Mouse (Mus musculus): Measurements from ENCODE around the gene Pxdc1. TPM values are rescaled to one million over a fixed set of nuclear protein-coding genes. Genes with fewer than 3 reads are reported as not detected.

Pxdc1 gene
- polyA plus RNA-seq, 1 experiment: 131 TPM

DNA sequence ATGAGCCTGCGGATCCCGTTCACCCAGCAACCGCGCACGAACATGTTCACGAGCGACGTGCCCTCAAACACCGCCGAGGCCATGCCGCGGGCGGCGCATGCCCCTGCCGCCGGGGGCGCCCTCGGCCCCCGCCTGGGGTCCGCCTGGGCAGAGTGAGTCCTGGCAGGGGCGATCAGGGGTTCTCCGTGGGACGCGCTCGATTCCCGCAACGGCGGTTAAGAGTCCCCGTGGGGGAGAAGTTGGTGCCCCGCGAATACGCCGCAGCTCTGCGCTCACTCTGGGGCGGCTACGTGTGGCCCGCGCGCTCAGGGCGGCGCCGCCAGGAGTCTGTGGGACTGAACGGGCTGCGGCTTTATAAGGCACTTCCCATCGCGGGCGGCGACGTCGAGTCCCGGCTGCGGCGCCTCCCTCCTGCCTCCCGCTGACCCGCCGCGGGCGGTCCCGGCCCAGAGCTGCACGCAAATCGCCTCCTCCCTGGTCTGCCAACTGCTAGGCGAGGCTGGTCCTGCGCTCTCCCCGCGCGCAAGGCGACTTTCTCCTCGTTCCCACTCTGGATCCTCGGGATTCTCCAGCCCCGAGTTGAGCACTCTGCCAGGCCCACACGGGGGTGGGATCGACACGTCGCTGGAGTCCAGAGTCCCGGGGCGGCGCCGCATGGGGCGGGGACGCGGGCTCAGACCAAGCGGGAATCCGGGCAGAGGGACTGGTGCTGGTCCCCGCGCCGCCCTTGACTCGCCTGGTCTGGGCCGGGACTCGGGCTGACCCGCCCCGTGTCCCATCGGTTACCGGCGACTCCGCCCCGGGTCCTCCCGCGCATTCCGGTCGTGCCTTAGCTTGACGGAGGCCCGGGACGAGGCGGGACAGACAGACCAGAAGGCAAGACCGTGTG is 689 bp downstream of the Pxdc1 start:
- under 1% methylated on average over 105 of the region's 105 CpGs for WGBS
- peak; percentile 28; the same call in 1 of the 2 replicates for TF ChIP-seq CTCF (IDR thresholded peaks at IDR 0.05; ENCODE audit: insufficient read depth, low read length)
- peak; percentile 81; the same call in 1 of the 2 replicates for TF ChIP-seq POLR2A (IDR thresholded peaks at IDR 0.05; ENCODE audit: borderline replicate concordance, extremely low read depth, low read depth, low read length)
- DNase-seq: peak; percentile 87

DNA sequence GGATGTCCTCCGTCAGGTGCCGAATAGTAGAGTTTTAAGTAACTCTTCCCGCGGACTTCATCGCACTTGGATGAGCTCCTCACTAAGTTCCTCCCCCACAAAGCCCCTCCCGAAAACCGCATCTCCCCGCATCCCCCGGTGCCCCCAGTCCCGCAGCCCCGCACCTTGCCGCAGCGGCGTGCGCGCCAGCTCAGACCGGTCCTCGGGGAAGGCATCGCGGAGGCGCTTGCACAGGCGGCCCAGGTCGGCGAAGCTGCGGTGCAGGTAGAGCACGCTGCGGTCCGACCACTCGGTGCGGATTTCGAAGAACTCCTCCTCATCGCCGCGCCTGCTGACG is 1.3 kb downstream of the Pxdc1 start:
- TF ChIP-seq POLR2A (IDR thresholded peaks at IDR 0.05; ENCODE audit: borderline replicate concordance, extremely low read depth, low read depth, low read length): no peak
- TF ChIP-seq CTCF (IDR thresholded peaks at IDR 0.05; ENCODE audit: insufficient read depth, low read length): no peak
- H3K4me1 ChIP-seq (ENCODE audit: control insufficient read depth, insufficient read depth, low read length): peaks cover 13% of the 10 kb centered on the region
- under 1% methylated on average over 35 of the region's 35 CpGs for WGBS
- no peak for DNase-seq
- H3K4me3 ChIP-seq (replicated peaks; ENCODE audit: extremely low read depth, low read depth, low read length): peak overlapping the region; percentile 94

More for the DNA sequence above, 689 bp downstream of the Pxdc1 start:
- Histone ChIP-seq H3K4me3 (replicated peaks; ENCODE audit: extremely low read depth, low read depth, low read length) (peak overlapping the region; percentile 94), H3K4me1 (ENCODE audit: control insufficient read depth, insufficient read depth, low read length) (peaks cover 11% of the 10 kb centered on the region)

DNA sequence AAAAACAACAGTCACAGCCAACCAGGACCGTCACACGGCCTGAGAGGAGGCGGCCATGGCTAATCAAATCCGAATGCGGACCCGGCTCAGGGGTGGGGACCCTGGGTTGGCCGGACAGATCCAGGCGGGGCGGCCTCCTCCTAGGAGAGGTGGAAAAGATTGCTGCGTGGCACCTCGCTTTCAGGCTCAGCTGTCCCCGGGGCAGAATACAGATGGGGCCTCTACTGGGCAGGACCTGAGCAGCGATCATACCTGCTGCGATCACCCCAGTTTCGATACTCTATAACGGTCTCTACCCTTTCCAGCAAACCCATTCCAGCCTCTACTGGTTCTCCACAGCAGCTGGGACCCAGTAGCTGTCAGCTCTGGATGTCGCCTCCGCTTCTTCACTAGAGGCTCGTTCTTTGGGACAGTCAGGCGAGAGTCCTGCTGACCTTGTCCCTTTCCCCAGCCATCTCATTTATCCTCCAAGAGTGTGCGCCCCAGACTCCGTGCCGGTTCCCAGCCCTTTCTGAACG is 1.8 kb downstream of the Pxdc1 start:
- Histone ChIP-seq H3K4me3 (replicated peaks; ENCODE audit: extremely low read depth, low read depth, low read length) (peak overlapping the region; percentile 94), H3K4me1 (ENCODE audit: control insufficient read depth, insufficient read depth, low read length) (peaks cover 17% of the 10 kb centered on the region)
- 6% methylated on average over 24 of the region's 24 CpGs for WGBS
- DNase-seq: peak; percentile 54
- TF ChIP-seq CTCF (IDR thresholded peaks at IDR 0.05; ENCODE audit: insufficient read depth, low read length) (no peak), POLR2A (IDR thresholded peaks at IDR 0.05; ENCODE audit: borderline replicate concordance, extremely low read depth, low read depth, low read length) (peak; percentile 21; the same call in 1 of the 2 replicates)

DNA sequence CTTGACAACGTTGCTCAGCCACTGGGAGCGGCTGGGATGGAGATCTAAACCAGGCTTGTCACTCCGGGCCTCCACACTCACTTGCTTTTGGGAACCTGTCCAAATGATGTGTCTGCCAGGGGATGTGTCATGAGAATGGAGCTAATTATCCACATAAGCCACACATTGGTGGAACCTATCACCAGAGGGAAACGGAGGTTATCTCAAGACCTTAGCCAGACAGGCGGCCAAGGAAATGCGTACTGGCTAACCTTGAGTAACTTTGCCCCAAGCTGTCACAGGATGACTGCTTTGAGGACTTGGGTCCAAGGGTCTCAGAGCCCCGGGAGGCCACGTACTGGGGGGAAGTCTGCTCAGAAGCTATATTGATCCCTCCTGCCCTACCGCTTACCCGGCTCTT is 2.3 kb downstream of the Pxdc1 start:
- H3K4me1 ChIP-seq (ENCODE audit: control insufficient read depth, insufficient read depth, low read length): peaks cover 22% of the 10 kb centered on the region
- DNase-seq: no peak
- TF ChIP-seq CTCF (IDR thresholded peaks at IDR 0.05; ENCODE audit: insufficient read depth, low read length) (no peak), POLR2A (IDR thresholded peaks at IDR 0.05; ENCODE audit: borderline replicate concordance, extremely low read depth, low read depth, low read length) (no peak)
- 23% methylated on average over 10 of the region's 10 CpGs for WGBS
- H3K4me3 ChIP-seq (replicated peaks; ENCODE audit: extremely low read depth, low read depth, low read length): peak overlapping the region; percentile 94

DNA sequence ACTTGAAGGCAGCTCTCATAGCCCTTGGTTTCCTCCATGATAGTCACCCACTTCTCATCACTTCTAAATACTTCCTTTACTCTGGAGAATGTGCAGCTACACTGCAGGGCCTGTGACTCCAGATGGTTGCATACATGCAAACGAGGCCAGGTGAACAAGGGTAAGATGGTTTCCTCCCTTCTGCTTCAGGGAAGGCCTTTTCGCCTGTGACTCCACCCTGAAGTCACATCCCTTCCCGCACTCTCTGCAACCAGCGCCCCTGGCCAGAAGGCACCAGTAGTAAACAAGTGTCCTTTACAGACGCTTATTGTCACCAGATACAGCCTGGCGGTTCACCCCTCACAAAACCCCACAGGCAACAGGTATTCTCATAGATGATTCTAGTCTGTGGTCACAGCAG is 2.9 kb downstream of the Pxdc1 start:
- TF ChIP-seq CTCF (IDR thresholded peaks at IDR 0.05; ENCODE audit: insufficient read depth, low read length): no peak
- peak; percentile 38; the same call in 1 of the 2 replicates for TF ChIP-seq POLR2A (IDR thresholded peaks at IDR 0.05; ENCODE audit: borderline replicate concordance, extremely low read depth, low read depth, low read length)
- WGBS: 32% methylated on average over 6 of the region's 6 CpGs
- DNase-seq: no peak

DNA sequence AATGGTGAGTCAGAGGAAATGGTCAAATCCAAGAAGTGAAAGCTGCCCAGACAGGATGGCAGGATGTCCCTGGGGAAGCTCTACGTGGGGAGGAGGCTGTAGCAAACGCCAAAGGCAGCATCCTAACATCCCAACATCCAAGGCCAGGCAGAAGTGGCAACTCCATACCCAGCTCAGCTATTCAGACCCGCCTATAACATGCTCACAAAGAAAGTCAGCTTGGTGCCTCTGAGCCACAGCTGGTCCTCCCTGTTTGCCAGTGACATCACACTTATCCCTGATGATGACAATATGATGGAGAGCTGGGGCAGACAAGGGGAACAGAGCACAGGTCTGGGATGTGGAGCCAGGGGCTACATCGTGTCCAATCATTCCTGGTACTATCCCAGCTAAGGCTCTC is 5.5 kb downstream of the Pxdc1 start:
- peaks cover 24% of the 10 kb centered on the region for H3K4me1 ChIP-seq (ENCODE audit: control insufficient read depth, insufficient read depth, low read length)
- H3K4me3 ChIP-seq (replicated peaks; ENCODE audit: extremely low read depth, low read depth, low read length): peak overlapping the region; percentile 14
- TF ChIP-seq CTCF (IDR thresholded peaks at IDR 0.05; ENCODE audit: insufficient read depth, low read length) (no peak), POLR2A (IDR thresholded peaks at IDR 0.05; ENCODE audit: borderline replicate concordance, extremely low read depth, low read depth, low read length) (no peak)
- 50% methylated on average over 4 of the region's 4 CpGs for WGBS
- no peak for DNase-seq

More for the DNA sequence above, 2.9 kb downstream of the Pxdc1 start:
- Histone ChIP-seq H3K4me3 (replicated peaks; ENCODE audit: extremely low read depth, low read depth, low read length) (peak overlapping the region; percentile 94), H3K4me1 (ENCODE audit: control insufficient read depth, insufficient read depth, low read length) (peaks cover 22% of the 10 kb centered on the region)

DNA sequence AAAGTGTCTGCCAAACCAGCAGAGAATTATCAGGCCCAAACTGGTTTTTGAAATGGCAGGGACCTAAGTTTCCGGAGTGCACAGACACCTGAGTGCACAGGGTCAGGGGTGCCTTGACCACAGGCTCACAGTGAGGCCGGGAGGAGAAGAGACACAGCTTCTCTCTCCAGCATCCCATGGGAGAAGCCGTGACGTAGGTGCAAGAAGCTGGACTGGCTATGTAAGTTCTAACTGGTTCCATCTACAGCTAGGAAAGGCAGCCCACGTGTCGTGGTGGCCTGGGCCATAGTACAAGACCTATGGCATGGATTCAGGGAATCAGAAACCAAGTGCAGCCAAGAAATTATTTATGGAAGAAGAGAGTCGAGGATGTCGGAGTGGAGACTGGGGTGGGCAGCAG is 6.1 kb downstream of the Pxdc1 start:
- Histone ChIP-seq H3K4me3 (replicated peaks; ENCODE audit: extremely low read depth, low read depth, low read length) (no peak overlapping the region), H3K4me1 (ENCODE audit: control insufficient read depth, insufficient read depth, low read length) (peaks cover 24% of the 10 kb centered on the region)
- no peak for DNase-seq
- TF ChIP-seq POLR2A (IDR thresholded peaks at IDR 0.05; ENCODE audit: borderline replicate concordance, extremely low read depth, low read depth, low read length) (no peak), CTCF (IDR thresholded peaks at IDR 0.05; ENCODE audit: insufficient read depth, low read length) (no peak)
- WGBS: 56% methylated on average over 8 of the region's 8 CpGs

DNA sequence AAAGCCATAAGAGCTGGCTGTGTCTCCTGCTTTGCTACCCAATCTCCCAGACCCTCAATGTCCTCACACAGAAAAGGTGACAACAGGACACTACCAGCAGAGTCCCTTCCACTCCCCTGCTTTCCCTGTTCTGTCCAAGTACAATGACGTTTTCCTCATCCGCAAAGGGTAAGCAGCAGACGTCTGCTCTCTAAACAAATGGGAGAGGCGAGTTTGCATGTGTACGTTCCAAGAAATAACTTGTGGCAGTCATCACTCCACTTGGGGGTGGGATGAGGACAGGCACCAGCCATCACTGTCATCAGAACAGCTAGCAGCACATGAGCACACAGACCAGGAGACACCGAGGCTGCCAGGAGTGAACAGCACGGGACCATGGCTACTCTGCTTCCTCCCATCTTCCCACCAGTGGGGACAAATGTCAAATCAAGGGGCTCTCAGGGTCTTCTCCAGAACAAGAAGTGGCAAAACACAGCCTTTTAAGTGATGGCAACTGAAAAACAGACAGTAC is 7.0 kb downstream of the Pxdc1 start:
- no peak overlapping the region for H3K4me3 ChIP-seq (replicated peaks; ENCODE audit: extremely low read depth, low read depth, low read length)
- no peak for TF ChIP-seq POLR2A (IDR thresholded peaks at IDR 0.05; ENCODE audit: borderline replicate concordance, extremely low read depth, low read depth, low read length)
- no peak for TF ChIP-seq CTCF (IDR thresholded peaks at IDR 0.05; ENCODE audit: insufficient read depth, low read length)
- peaks cover 24% of the 10 kb centered on the region for H3K4me1 ChIP-seq (ENCODE audit: control insufficient read depth, insufficient read depth, low read length)
- DNase-seq: no peak
- WGBS: 42% methylated on average over 7 of the region's 7 CpGs

DNA sequence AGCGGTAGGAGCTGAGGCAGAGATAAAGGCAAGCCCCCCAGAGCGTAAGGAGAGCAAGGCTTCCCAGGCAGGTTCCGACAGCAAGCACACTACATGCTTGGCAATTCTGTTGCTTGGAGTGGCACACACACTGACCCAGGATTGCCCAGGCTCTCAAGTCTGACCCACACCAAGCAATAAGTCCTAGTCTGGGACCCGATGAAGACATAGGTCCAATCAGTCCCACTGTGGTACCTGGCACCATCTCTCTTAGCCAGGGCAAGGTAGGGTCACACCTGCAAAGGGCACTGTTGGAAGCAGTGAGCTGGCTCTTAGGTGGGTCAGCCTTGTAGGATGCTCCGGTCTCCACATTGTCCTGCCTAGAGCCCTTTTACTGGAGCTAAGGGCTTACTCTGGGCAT is 7.8 kb downstream of the Pxdc1 start:
- DNase-seq: no peak
- 94% methylated on average over 5 of the region's 5 CpGs for WGBS
- H3K4me3 ChIP-seq (replicated peaks; ENCODE audit: extremely low read depth, low read depth, low read length): no peak overlapping the region
- peaks cover 24% of the 10 kb centered on the region for H3K4me1 ChIP-seq (ENCODE audit: control insufficient read depth, insufficient read depth, low read length)
- no peak for TF ChIP-seq CTCF (IDR thresholded peaks at IDR 0.05; ENCODE audit: insufficient read depth, low read length)
- no peak for TF ChIP-seq POLR2A (IDR thresholded peaks at IDR 0.05; ENCODE audit: borderline replicate concordance, extremely low read depth, low read depth, low read length)

Measured in lung, adult 2 months (tissue).